Mouse (Mus musculus) adrenal gland, adult 10 weeks (tissue): ENCODE data around the gene Trim43c. TPM values are rescaled to one million over a fixed set of nuclear protein-coding genes. Genes with fewer than 3 reads are reported as not detected.

ENCODE experiments used
- polyA plus RNA-seq: library from polyadenylated mRNA; stranded (reverse); fragments of 350-450 nt; fragmentation: Illumina TruSeq; extraction: RNeasy Lipid Tissue Mini Kit (QIAGEN cat#74804); gene quantifications from one replicate; pipeline ENCODE4 v1.2.3, GENCODE M21; 2014; ENCODE audit warnings: low read depth, low replicate concordance

Gene Trim43c
- polyA plus RNA-seq: not detected

GRCm38 (mm10) chr9:88838864-88839263 lies at the start of gene Trim43c:
Trim43c (plus strand) TSS chr9:88839164.

Other genes starting within 250 kb of the Trim43c start
- 39.0 TPM for gene Mthfsl, start 118.9 kb upstream of the Trim43c start, polyA plus RNA-seq
- 4.3 TPM for gene Bcl2a1d, start 107.2 kb upstream of the Trim43c start, polyA plus RNA-seq
- 2.5 TPM for gene Bcl2a1a, start 117.7 kb downstream of the Trim43c start, polyA plus RNA-seq